Mouse (Mus musculus): ENCODE measurements around the gene Xxylt1.

Gene Xxylt1

GRCm38 (mm10) chr16:31061246-31061880 is 19.9 kb downstream of the Xxylt1 start:
- no peak for DNase-seq (ENCODE audit: low spot score)

GRCm38 (mm10) chr16:31060714-31061113 is 20.5 kb downstream of the Xxylt1 start:
- DNase-seq (ENCODE audit: low spot score) = no peak

- no peak for DNase-seq (ENCODE audit: low spot score)
Observed at GRCm38 (mm10) chr16:31060226-31060625, 21.0 kb downstream of the Xxylt1 start.

GRCm38 (mm10) chr16:31059730-31060129 is 21.5 kb downstream of the Xxylt1 start:
- DNase-seq (ENCODE audit: low spot score) = no peak

GRCm38 (mm10) chr16:31052812-31053211 is 28.4 kb downstream of the Xxylt1 start:
- no peak for DNase-seq (ENCODE audit: low spot score)

- no peak for DNase-seq (ENCODE audit: low spot score)
Observed at GRCm38 (mm10) chr16:31052177-31052726, 29.0 kb downstream of the Xxylt1 start.

GRCm38 (mm10) chr16:31050701-31051100 is 30.5 kb downstream of the Xxylt1 start:
- DNase-seq (ENCODE audit: low spot score) = no peak

- no peak for DNase-seq (ENCODE audit: low spot score)
Observed at GRCm38 (mm10) chr16:31048194-31048593, 33.0 kb downstream of the Xxylt1 start.

GRCm38 (mm10) chr16:31047186-31047898 is 33.9 kb downstream of the Xxylt1 start:
- no peak for DNase-seq (ENCODE audit: low spot score)

GRCm38 (mm10) chr16:31046217-31046659 is 35.0 kb downstream of the Xxylt1 start:
- DNase-seq (ENCODE audit: low spot score) = peak; percentile 63

GRCm38 (mm10) chr16:31045211-31045610 is 36.0 kb downstream of the Xxylt1 start:
- DNase-seq (ENCODE audit: low spot score) = no peak

- no peak for DNase-seq (ENCODE audit: low spot score)
Observed at GRCm38 (mm10) chr16:31043136-31043535, 38.1 kb downstream of the Xxylt1 start.

GRCm38 (mm10) chr16:31041566-31041965 is 39.7 kb downstream of the Xxylt1 start:
- no peak for DNase-seq (ENCODE audit: low spot score)

GRCm38 (mm10) chr16:31039803-31040459 is 41.3 kb downstream of the Xxylt1 start:
- DNase-seq (ENCODE audit: low spot score) = no peak

- DNase-seq (ENCODE audit: low spot score) = no peak
Observed at GRCm38 (mm10) chr16:31037431-31037830, 43.8 kb downstream of the Xxylt1 start.

- no peak for DNase-seq (ENCODE audit: low spot score)
Observed at GRCm38 (mm10) chr16:31035651-31036245, 45.5 kb downstream of the Xxylt1 start.

- DNase-seq (ENCODE audit: low spot score) = no peak
Observed at GRCm38 (mm10) chr16:31035235-31035634, 46.0 kb downstream of the Xxylt1 start.

- no peak for DNase-seq (ENCODE audit: low spot score)
Observed at GRCm38 (mm10) chr16:31034051-31034450, 47.2 kb downstream of the Xxylt1 start.

GRCm38 (mm10) chr16:31029739-31030485 is 51.3 kb downstream of the Xxylt1 start:
- DNase-seq (ENCODE audit: low spot score) = no peak

GRCm38 (mm10) chr16:31027675-31028074 is 53.6 kb downstream of the Xxylt1 start:
- DNase-seq (ENCODE audit: low spot score) = no peak

GRCm38 (mm10) chr16:31025516-31025915 is 55.7 kb downstream of the Xxylt1 start:
- DNase-seq (ENCODE audit: low spot score) = no peak

- DNase-seq (ENCODE audit: low spot score) = no peak
Observed at GRCm38 (mm10) chr16:31024997-31025396, 56.2 kb downstream of the Xxylt1 start.
